Mouse (Mus musculus) sigmoid colon, adult 10 weeks (tissue): ENCODE results near the gene Dydc1. TPM values are rescaled to one million over a fixed set of nuclear protein-coding genes. Genes with fewer than 3 reads are reported as not detected.

Experiments used
- polyA plus RNA-seq: library from polyadenylated mRNA; stranded (reverse); fragments of 350-450 nt; fragmentation: Illumina TruSeq; extraction: RNeasy Lipid Tissue Mini Kit (QIAGEN cat#74804); gene quantifications from one replicate; pipeline ENCODE4 v1.2.3, GENCODE M21; 2014; ENCODE audit warnings: low read depth, low replicate concordance

Gene Dydc1
- not detected for polyA plus RNA-seq

GRCm38 (mm10) chr14:41072229-41072943 is at the start of gene Dydc1:
Dydc1 (plus strand) TSS chr14:41072911.

GRCm38 (mm10) chr14:41069108-41069507 is 3.6 kb upstream of the Dydc1 start, which contains the start of gene Dydc2:
Dydc2 (minus strand) TSS chr14:41069208.

GRCm38 (mm10) chr14:41104853-41105444 is 32.2 kb downstream of the Dydc1 start, which contains the start of gene Mat1a:
Mat1a (plus strand) TSS chr14:41105035.

GRCm38 (mm10) chr14:41131540-41131939 is 58.8 kb downstream of the Dydc1 start, which contains the start of gene Sftpa1:
Sftpa1 (plus strand) TSS chr14:41131782.

Other genes with a start within 250 kb of the Dydc1 start
- 0.63 TPM for gene Sh2d4b, start 179.6 kb upstream of the Dydc1 start, polyA plus RNA-seq
- gene Tspan14, start 106.1 kb upstream of the Dydc1 start, polyA plus RNA-seq, result 11.8 TPM
- 29.1 TPM for gene Fam213a, start 59.1 kb upstream of the Dydc1 start, polyA plus RNA-seq
- not detected for gene Dydc2, start 3.7 kb upstream of the Dydc1 start, polyA plus RNA-seq
- gene Mat1a, start 32.1 kb downstream of the Dydc1 start, polyA plus RNA-seq, result not detected
- gene Sftpa1, start 58.9 kb downstream of the Dydc1 start, polyA plus RNA-seq, result not detected
- not detected for gene Mbl1, start 78.5 kb downstream of the Dydc1 start, polyA plus RNA-seq
- gene Sftpd, start 112.2 kb downstream of the Dydc1 start, polyA plus RNA-seq, result not detected
- gene Gm2832, start 205.9 kb downstream of the Dydc1 start, polyA plus RNA-seq, result not detected